Mouse (Mus musculus): ENCODE measurements at regions not wholly inside any gene's neighbourhood (a gene's known extent, or its start where the extent isn't known, plus 50 kb on each side); places are given as distances from the start of the nearest gene placed in this dataset.

DNA sequence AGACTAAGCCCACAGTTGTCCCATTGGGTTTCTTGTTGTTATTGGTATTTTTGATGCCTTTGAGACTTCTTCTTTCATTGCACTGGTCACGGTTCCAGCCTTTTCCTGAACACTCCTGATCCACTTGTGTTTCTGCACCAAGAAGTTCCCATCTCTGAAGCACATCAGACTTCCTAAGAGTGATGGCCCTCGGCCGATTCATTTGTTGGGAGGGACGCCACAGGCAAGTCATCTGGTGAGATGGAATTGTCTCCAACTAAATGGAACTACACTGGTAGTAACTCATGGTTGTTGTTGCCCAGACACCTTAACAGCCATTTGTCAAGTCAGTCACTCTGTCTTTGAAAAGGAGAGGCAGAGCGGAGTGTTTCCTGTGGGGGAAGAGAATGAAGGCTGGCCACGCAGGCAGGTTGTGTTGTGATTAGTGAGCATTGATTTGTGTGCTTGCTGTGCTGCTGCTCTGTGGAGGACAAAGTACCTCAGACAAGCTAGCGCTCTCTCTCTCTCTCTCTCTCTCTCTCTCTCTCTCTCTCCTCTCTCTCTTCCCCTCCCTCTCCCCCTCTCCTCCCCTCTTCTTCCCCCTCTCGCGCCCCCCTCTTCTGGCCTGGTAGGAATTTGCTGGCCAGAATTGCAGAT lies 884.7 kb upstream of the Car8 start:
- TF ChIP-seq FLI1 (IDR thresholded peaks at IDR 0.05; ENCODE audit: low read length) (no peak), GATA1 (IDR thresholded peaks at IDR 0.05; ENCODE audit: borderline replicate concordance, low read length) (no peak)

Measured in megakaryocyte, embryonic 14.5 days (primary cell).